Mouse (Mus musculus) lung, postnatal 0 days (tissue): ENCODE results near the gene Ppfia2.

Experiments used
- CTCF ChIP-seq: IDR thresholded peaks from 2 replicates; pipeline ENCODE4 v1.5.1; 2016; ENCODE audit warnings: antibody characterized with exemption, mild to moderate bottlenecking
- EP300 ChIP-seq: IDR thresholded peaks from 2 replicates; pipeline ENCODE4 v1.6.1; 2016; ENCODE audit warnings: antibody characterized with exemption, mild to moderate bottlenecking, control low read depth

GRCm38 (mm10) chr10:106896351-106896750, 426.2 kb downstream of the Ppfia2 start:
- TF ChIP-seq CTCF (no peak), EP300 (no peak)
